Mouse (Mus musculus): ENCODE results near the gene Zpbp2.
A peak's percentile ranks its signal among the peaks of the same experiment; 100 is the strongest.
"Not testable (repeated sequence)": the region's sequence is repeated elsewhere in the genome, so short reads cannot be mapped to it uniquely, and the experiment has no call there.

The Zpbp2 gene

DNA sequence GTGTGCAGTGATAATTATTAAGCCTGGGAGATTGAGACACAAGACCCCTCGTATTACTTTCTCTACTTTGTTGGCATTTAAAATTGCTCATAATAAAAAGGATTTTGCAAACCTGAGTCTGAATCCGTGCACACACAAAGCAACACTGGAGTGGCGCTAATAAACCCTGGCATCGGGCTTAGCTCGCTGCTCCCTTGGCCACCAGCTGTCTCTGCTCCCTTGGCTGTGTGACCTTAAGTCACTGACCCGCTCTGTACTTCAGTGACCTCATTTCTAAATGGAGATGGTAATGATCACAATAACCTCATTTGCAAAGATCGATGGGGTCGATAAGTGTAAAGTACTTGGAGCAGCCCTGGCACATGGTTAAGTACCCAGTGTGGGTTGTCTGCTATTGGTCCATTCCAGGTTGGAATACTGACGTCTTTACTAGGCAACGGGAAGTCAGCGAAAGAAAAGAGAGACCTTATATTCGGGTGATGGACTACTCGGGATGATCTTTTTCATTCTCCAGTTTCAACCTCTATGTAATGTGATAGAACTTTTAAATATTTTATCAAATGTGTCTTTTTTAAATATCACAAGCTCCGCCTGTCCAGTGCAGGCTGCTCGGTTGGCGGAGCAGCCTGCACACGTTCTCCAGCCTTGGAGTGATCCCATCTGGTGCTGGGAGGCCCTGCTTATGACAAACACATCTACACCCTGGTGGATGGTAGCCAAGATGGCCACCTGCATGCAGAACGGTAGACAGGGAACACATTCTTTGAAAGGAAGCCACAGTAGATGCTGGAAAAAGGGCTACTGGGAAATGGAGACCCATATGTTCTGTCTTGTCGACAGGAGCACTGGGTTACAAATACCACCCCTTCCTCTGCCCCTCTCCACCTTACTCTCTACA lies 39.9 kb downstream of the Zpbp2 start:
- DNase-seq: no peak

DNA sequence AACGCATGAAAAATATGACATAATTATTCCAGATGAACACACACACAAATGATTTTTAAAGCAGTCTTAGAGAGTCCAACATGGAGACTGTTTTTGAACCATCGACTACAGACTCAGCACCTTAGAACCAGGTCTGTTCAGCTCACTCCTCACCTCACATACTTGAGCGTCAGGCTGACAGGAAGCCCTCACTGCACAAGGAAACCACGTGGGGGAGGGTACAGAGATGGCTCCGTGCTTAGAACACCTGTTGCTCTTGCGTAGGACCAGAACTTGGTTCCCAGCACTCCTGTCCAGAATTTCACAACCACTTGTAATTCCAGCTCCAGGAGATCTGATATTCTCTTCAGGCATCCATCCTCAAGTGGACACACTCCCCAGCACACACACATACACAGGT lies 44.1 kb downstream of the Zpbp2 start:
- DNase-seq: no peak

DNA sequence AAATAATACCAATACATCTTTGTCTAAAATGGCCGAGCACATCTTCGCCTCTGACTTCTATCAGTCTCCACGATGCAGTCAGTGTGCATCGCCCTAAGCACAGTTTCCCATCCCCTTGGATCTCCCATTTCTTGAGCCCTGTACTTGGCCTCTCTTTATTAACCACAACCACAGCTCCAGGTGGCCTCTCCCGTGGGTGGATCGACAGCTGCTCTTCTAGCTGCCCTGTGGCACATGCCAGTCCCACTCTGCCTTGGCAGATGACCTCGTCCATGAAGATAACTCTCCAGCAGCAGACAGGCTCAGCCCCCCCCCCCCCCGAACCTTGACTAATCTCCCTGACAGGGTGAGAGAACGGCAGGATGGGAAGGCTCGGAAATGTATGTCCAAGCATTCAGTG lies 44.6 kb downstream of the Zpbp2 start:
- no peak for DNase-seq

DNA sequence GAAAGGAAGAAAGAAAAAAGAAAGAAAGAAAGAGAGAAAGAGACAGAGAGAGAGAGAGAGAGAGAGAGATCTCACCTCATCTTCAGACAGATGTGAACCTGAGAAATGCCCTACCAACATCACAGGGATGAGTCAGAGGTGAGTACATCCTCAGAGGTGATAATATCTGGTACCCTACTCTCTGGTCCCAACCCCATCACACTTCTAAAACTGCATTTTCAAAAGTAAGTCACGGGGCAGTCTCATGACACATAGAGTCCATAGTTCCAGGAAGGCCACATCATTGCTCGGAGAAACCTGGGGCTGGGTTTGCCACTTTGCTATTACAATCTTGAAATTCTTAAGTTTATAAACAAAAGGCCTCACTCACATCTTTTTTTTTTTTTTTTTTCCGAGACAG lies 45.1 kb downstream of the Zpbp2 start:
- no peak for DNase-seq

DNA sequence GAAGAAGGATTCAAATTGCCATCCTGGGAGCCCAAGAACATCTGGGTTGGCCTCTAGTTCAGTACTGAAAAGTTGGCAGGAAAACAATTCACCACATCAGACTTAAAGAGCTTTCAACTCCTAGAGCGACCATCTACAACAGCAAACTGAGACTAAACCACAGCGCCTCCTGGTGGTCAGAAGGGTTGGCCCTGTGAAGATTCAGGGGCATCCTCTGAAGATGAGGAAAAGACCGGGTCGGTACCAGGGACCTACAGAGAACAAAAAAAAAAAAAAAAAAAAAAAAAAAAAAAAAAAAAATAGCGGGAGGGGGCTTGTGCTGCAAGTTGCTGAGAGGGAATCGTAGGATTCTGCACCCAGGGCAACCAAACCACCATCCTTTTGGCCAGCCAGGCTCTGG lies 46.5 kb downstream of the Zpbp2 start:
- no peak for DNase-seq

DNA sequence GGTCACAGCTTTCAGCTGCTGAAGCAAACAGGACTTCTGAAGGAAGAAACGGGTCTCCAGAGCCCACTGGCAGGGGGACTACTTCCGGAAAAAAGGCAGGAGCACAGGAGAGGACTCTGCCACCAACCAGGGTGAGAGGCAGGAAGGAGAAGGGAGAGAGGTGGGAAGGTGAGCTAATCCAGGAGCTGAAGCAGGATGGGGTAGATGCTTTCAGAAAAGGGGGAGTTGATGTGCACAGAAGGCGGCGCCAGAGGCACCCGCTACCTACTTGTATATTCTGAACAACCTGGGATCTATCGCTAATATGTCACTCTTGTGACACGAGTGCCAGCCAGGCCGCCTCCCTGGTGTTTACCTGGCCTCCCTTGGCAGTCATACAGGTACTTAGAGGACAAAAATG lies 47.1 kb downstream of the Zpbp2 start, which contains the start of gene Lrrc3c:
Lrrc3c (plus strand) TSS at position 301 of the 400 bp plus-strand sequence.
- no peak for DNase-seq

DNA sequence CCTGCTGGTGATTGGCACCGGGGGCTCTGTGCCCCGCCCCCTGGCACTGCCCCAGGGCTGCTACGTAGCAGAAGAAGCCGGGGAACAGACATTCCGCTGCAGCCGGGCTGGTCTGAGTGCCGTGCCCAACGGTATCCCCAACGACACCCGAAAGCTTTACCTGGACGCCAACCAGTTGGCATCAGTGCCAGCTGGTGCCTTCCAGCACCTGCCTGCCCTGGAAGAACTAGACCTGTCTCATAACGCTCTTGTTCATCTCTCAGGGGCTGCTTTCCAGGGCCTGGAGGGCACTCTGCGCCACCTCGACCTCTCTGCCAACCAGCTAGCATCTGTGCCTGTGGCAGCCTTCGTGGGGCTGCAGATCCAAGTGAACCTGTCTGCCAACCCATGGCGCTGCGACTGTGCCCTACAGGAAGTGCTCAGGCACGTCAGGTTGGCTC lies 48.0 kb downstream of the Zpbp2 start:
- no peak for DNase-seq

DNA sequence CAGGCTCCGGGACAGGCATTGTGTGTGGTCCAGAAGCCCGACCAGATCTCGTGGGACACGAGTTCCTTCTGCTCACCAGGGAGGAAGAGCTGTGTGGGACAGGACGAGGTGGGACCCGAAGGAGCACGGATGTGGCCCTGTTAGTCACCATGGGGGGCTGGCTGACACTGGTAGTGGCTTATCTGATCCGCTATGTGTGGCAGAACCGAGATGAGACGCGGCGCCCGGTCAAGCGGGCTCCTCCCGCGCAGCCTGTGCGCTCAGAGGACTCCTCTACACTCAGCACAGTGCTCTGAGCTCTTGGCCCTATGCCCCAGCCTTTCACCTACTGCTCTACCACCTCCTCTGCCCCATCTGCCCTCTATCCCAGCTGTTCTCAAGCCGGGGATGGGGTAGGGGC lies 48.4 kb downstream of the Zpbp2 start:
- no peak for DNase-seq

DNA sequence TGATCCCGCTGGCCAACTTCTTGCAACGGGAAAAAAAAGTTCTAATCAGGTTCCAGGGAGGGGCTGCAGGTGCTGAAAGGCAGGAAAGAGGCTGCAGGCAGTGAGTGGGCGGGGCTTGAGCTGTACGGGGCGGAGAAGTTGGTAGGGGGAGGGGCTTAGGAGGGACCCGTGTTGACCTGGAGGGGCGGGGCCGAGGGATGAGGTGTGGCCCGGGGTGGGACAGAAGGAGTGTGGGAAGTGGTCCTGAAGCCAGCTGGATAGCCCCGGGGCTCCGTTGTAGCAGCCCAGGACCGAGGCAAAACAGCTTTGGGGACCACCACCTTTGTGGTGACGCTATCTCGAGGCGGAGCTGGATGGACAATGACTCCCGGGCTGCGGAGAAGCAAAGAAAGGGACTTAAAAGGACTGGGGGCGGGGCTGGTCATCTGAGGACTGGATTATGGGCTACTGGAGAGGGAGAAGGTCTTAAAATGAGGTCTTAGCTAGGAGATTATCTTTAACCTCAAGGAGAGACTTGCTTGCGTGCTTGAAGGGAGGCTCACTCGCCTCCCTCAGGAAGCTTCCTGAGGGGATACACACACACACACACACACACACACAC lies 51.3 kb downstream of the Zpbp2 start:
- no peak for DNase-seq

DNA sequence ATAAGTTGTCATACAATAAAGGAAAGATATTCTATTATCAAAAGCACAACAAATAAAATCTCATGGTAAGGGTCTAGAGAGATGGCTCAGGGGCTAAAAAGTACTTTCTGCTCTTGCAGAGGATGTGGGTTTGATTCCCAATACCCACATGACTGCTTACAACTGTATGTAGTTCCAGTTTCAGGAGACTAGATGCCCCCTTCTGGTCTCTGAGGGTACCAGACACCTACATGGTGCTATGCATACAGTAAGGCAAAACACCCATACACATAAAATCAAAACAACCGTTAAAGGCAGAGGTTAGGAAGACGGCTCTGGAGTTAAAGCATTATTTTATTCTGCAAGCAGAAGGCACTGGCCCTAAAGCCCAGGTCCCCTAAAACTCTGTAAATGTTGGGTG lies 53.1 kb downstream of the Zpbp2 start:
- DNase-seq: no peak

DNA sequence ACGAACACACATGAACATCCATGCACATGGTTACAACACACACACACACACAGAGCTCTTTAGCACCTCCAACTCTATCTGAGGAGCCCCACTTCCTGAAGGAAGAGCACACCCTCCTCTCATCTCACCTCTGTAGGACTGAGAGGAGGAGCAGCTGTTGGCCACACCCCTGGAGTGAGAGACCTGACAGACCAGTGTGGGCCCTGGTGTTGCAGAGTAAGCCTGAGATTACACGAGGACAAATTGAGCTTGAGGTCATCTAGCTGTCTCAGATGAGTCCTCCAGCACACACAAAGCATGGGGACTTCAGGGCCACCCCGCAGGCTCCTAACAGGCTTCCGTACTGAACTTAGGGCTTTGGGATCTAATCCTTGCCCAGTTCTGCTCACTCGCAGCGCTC lies 54.0 kb downstream of the Zpbp2 start:
- not testable (repeated sequence) for DNase-seq

DNA sequence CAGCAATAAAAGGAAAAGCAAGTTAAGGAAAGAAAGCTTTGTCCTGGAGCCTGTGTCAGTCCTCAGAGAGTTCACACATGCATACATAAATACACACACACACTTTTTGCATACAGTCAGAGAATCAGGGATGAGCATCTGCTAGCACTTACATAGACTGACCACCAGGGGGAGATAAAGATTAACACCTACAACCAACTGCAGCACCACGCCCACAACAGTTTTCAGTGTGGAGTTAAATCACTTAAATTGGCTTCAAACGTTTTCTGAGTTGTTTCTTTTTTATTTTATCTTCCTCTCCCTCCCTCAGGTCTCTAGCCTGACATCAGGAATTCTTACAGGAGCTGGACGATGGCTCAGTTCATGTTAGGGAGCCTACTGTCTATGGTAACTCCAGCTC lies 55.9 kb downstream of the Zpbp2 start:
- peak; percentile 49 for DNase-seq

Measured in right cerebral cortex, adult 18-20 months (tissue).